Mouse (Mus musculus) heart, postnatal 0 days (tissue): ENCODE results near the gene Napa. TPM values are rescaled to one million over a fixed set of nuclear protein-coding genes. Genes with fewer than 3 reads are reported as not detected.

Experiments used
- ATAC-seq: fragments of 200-750 bp; cut with Nextera tagmentation; 2 replicates; pipeline ENCODE4 v1.8.0; 2017; ENCODE audit warnings: low read depth, moderate number of reproducible peaks, moderate library complexity; ENCODE audit not compliant: insufficient read depth
- DNase-seq: peaks from one replicate; pipeline ENCODE4 v3.0.0-alpha.2; 2016; ENCODE audit warnings: low spot score
- H3K27ac ChIP-seq: fragments of 300-500 bp; sonication (generic); 2 replicates; pipeline ENCODE4 v1.5.1; 2014; ENCODE audit warnings: low read depth, mild to moderate bottlenecking
- H3K27me3 ChIP-seq: fragments of 300-500 bp; sonication (generic); 2 replicates; pipeline ENCODE4 v1.6.1; 2014; ENCODE audit warnings: low read length, mixed read lengths; ENCODE audit not compliant: control insufficient read depth, insufficient read depth
- H3K36me3 ChIP-seq: fragments of 300-500 bp; sonication (generic); replicated peaks from 2 replicates; pipeline ENCODE4 v1.6.1; 2014; ENCODE audit warnings: low read length, mixed read lengths; ENCODE audit not compliant: control insufficient read depth, insufficient read depth
- H3K4me1 ChIP-seq: fragments of 300-500 bp; sonication (generic); 2 replicates; pipeline ENCODE4 v1.6.1; 2014; ENCODE audit warnings: antibody characterized with exemption; ENCODE audit not compliant: control insufficient read depth, insufficient read depth
- H3K4me2 ChIP-seq: fragments of 300-500 bp; sonication (generic); 2 replicates; pipeline ENCODE4 v1.6.1; 2014; ENCODE audit warnings: low read depth, mild to moderate bottlenecking, low read length, moderate library complexity
- H3K4me3 ChIP-seq: fragments of 300-500 bp; sonication (generic); 2 replicates; pipeline ENCODE4 v1.5.1; 2014; ENCODE audit warnings: low read depth, low read length
- H3K9ac ChIP-seq: fragments of 300-500 bp; sonication (generic); replicated peaks from 2 replicates; pipeline ENCODE4 v1.6.1; 2014; ENCODE audit warnings: low read depth, low read length, mixed read lengths
- H3K9me3 ChIP-seq: fragments of 300-500 bp; sonication (generic); replicated peaks from 2 replicates; pipeline ENCODE4 v1.6.1; 2016; ENCODE audit warnings: low read length; ENCODE audit not compliant: control insufficient read depth
- CTCF ChIP-seq: IDR thresholded peaks from 2 replicates; pipeline ENCODE4 v1.5.1; 2016; ENCODE audit warnings: antibody characterized with exemption, control low read depth, low read depth
- EP300 ChIP-seq: IDR thresholded peaks from 2 replicates; pipeline ENCODE4 v1.6.1; 2016; ENCODE audit warnings: antibody characterized with exemption, low read depth
- WGBS: fragments of 180-500 bp; shearing (Covaris S2); extraction: QIAGEN DNeasy Blood & Tissue Kit; methylation state at CpG from one replicate; pipeline ENCODE4 v1.1.7; 2014; 5-methylcytosine and 5-hydroxymethylcytosine counted together
- polyA plus RNA-seq: library from polyadenylated mRNA; unstranded; fragments of >200 nt; fragmentation: Nextera tagmentation; extraction: Ambion mirVana; gene quantifications from 2 replicates; pipeline ENCODE4 v1.2.1, GENCODE M21; 2015
- total RNA-seq: library from RNA; depleted of rRNA; stranded (reverse); fragments of >200 nt; gene quantifications from 2 replicates; pipeline ENCODE4 v1.2.3, GENCODE M21; 2014; ENCODE audit warnings: low replicate concordance; rRNA removed

The Napa gene
- total RNA-seq, result 259 and 452 TPM in 2 replicates
- 144 and 154 TPM in 2 replicates for polyA plus RNA-seq

DNA sequence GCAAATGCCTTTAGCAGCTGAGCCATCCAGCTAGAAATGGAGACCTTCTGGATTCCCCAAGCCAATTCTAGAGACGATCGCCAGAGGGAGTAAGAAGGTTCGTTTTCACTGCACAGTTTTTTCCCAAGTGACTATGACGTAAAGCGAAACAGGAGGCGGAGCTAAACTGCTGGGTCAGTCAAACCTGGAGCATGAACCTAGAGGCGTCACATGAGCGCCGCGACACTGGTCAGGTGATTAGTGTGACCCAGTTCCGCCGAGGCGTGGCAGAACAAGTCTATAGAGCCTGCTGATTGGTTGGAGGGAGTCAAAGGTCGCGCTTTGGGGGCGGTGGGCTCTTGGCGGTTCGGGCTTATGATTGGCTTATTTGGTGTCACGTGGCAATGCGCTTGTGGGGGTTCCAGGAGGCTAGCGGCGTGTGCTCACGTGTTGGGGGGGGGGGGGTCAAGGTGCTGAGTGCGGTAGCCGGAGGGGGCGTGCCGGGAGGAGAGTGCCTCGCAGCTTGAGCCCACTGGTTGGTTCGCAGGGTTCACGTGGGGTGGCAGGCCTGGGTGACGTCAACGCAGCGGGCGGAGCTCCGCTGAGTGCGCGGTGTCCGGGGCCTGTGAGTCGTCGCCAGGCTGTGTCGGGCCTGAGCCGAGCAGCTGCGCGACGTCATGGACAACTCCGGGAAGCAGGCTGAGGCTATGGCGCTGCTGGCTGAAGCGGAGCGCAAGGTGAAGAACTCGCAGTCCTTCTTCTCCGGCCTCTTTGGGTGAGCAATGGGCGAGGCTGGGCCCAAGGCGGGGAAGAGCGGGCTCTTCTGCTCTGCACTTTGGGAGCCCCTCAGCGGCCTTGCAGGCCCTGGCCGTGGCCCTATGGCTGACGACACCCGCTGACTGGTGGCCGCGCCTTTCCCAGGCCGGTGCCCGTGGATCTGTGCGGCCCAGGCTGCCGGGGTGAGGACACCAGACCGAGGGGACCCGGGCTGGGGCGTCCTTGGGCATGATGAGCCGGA, at the start of gene Napa:
Gene Napa (plus strand): TSS at position 438 of the 997 bp plus-strand sequence.
- DNase-seq (peak; percentile 100), ATAC-seq (peak; percentile 96)
- WGBS, result under 1% methylated on average over 65 of the region's 68 CpGs
- peak within 1 kb of the TSS; percentile 87 for H3K4me2 ChIP-seq
- H3K27ac ChIP-seq, result peak within 1 kb of the TSS; percentile 85
- H3K36me3 ChIP-seq, result 0 out of 2 replicates have a peak, but pooled peaks cover 12% of the 10 kb centered on the region
- peak within 1 kb of the TSS; percentile 65 for H3K4me3 ChIP-seq
- H3K4me1 ChIP-seq, result peaks cover 13% of the 10 kb centered on the region
- peak within 1 kb of the TSS; percentile 95 for H3K9ac ChIP-seq
- no peaks in the 10 kb centered on the region for H3K9me3 ChIP-seq
- TF ChIP-seq EP300, result peak; percentile 82
- peak; percentile 76 for TF ChIP-seq CTCF
- H3K27me3 ChIP-seq, result 0 out of 2 replicates have a peak, but pooled peaks cover 3% of the 10 kb centered on the region

DNA sequence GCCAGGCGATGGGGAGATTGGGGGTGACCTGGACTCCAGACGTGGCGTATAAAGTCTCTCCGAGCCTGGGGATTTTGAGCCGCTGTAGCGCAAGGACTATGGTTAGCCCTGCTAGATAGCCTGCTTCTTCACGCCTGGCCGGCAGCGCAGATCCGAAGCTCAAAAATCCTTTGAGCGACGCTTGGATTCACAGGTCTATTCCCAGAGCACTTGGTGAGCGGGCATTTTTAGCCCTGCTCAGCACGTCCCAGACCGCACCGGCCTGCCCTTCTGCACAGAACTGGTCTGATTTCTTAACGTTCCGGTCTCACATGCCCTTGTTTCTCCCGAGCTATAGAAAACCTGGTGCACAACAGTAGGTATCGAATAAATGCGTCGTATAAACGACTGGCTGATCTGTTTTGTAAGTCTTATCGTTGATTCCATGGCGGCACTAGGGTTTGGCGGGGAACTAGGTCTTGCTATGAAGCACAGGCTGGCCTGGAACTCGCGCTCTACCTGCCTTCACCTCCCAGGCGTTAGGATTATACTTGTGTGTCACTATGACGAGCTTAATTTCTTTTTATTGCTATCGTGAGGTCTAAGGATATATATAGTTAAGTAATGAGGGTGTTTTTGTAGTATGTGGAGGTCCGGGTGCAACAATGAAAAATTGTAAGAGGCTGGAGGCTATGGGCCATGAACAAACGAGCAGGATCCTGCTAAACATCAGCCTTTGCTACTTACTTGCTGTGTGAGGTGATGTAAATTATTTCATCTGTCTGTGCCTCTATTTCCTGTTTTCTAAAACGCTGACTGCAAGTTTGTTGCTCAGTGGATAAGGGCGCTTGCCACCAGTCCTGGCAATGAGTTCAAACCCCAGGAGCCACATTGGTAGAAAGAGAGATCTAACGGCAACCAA, 49.3 kb upstream of the Napa start:
- peak; percentile 22 for DNase-seq
- peak overlapping the region; percentile 81 for H3K4me3 ChIP-seq
- TF ChIP-seq EP300, result no peak
- TF ChIP-seq CTCF, result no peak
- H3K9me3 ChIP-seq, result no peaks in the 10 kb centered on the region
- H3K27me3 ChIP-seq, result no peaks in the 10 kb centered on the region
- H3K9ac ChIP-seq, result peak overlapping the region; percentile 58
- H3K4me2 ChIP-seq, result peak overlapping the region; percentile 82
- H3K36me3 ChIP-seq, result no peaks in the 10 kb centered on the region
- H3K4me1 ChIP-seq, result peaks cover 27% of the 10 kb centered on the region
- ATAC-seq, result no peak
- H3K27ac ChIP-seq, result peak overlapping the region; percentile 81
- WGBS, result 6% methylated on average over 36 of the region's 36 CpGs

DNA sequence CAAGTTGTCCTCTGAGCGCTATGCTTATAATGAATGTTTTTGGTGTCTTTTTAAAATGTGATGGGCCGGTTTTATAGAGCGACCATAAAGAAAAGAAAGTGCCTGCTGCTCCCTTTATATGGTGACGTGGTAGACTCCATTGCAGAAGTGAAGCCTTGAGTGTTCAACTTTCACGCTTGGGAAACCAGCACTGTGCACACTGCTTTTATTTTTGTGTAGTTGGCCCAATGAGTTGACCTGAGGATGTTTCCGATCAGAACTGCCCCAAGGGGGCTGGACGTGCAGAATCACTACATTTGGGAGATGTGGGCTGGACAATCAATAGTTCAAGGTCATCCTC, 48.7 kb upstream of the Napa start:
- Histone ChIP-seq H3K27ac (0 out of 2 replicates have a peak overlapping the region, but pooled peaks have one; percentile 81), H3K4me2 (peak overlapping the region; percentile 82), H3K4me1 (peaks cover 21% of the 10 kb centered on the region), H3K9ac (peak overlapping the region; percentile 58; the same call in 1 of the 2 replicates), H3K36me3 (no peaks in the 10 kb centered on the region), H3K9me3 (no peaks in the 10 kb centered on the region), H3K27me3 (no peaks in the 10 kb centered on the region), H3K4me3 (peak overlapping the region; percentile 81)
- DNase-seq (no peak), ATAC-seq (no peak)
- TF ChIP-seq CTCF (no peak), EP300 (no peak)
- WGBS, result 79% methylated on average over 7 of the region's 7 CpGs

DNA sequence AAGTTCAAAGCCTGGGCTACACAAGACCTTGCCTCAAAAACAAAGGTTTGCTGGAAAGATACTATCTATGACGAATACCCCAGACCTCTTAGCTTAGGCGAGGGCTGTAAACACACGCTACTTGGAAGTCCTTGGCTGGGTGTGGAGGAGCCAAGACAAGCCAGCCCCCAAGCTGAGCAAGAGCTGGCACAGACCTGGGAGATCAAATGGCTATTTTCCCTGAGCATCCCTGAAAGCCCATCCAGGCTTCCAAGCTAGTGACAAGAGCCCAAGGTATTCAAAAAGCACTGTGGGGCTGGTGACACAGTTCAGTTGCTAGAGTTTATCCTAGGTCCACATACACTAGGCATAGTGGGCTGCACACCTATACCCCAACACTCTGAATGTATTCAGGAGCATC, 47.7 kb upstream of the Napa start:
- H3K27me3 ChIP-seq, result no peaks in the 10 kb centered on the region
- H3K36me3 ChIP-seq, result no peaks in the 10 kb centered on the region
- peaks cover 19% of the 10 kb centered on the region for H3K4me1 ChIP-seq
- H3K27ac ChIP-seq, result no peak overlapping the region
- H3K4me2 ChIP-seq, result no peak overlapping the region
- no peak overlapping the region for H3K9ac ChIP-seq
- DNase-seq (no peak), ATAC-seq (no peak)
- H3K4me3 ChIP-seq, result no peak overlapping the region
- WGBS, result 79% methylated on average over 3 of the region's 3 CpGs
- no peaks in the 10 kb centered on the region for H3K9me3 ChIP-seq
- TF ChIP-seq CTCF (no peak), EP300 (no peak)
